Mouse (Mus musculus): Measurements from ENCODE around the gene Armc9. TPM values are rescaled to one million over a fixed set of nuclear protein-coding genes. Genes with fewer than 3 reads are reported as not detected.
A peak's percentile ranks its signal among the peaks of the same experiment; 100 is the strongest.

The Armc9 gene
- polyA plus RNA-seq, 1 experiment: 34.2 TPM

GRCm38 (mm10) chr1:86144001-86144944, 10.3 kb upstream of the Armc9 start:
- Histone ChIP-seq H3K27ac (ENCODE audit: insufficient read depth, low read length) (no peak overlapping the region), H3K4me1 (ENCODE audit: control insufficient read depth, insufficient read depth, low read length) (no peaks in the 10 kb centered on the region), H3K4me3 (ENCODE audit: insufficient read depth, low read length) (no peak overlapping the region)
- TF ChIP-seq POLR2A (IDR thresholded peaks at IDR 0.05; ENCODE audit: extremely low read depth, insufficient read depth, low read length): no peak
- no peak for TF ChIP-seq CTCF (IDR thresholded peaks at IDR 0.05; ENCODE audit: extremely low read depth, insufficient read depth, low read length)

GRCm38 (mm10) chr1:86146293-86146692, 8.3 kb upstream of the Armc9 start:
- no peak overlapping the region for H3K27ac ChIP-seq (ENCODE audit: insufficient read depth, low read length)

GRCm38 (mm10) chr1:86147557-86147956, 7.0 kb upstream of the Armc9 start:
- no peaks in the 10 kb centered on the region for H3K4me1 ChIP-seq (ENCODE audit: control insufficient read depth, insufficient read depth, low read length)
- no peak for TF ChIP-seq CTCF (IDR thresholded peaks at IDR 0.05; ENCODE audit: extremely low read depth, insufficient read depth, low read length)
- no peak for TF ChIP-seq POLR2A (IDR thresholded peaks at IDR 0.05; ENCODE audit: extremely low read depth, insufficient read depth, low read length)
- no peak overlapping the region for H3K27ac ChIP-seq (ENCODE audit: insufficient read depth, low read length)
- no peak overlapping the region for H3K4me3 ChIP-seq (ENCODE audit: insufficient read depth, low read length)

More at GRCm38 (mm10) chr1:86146293-86146692, 8.3 kb upstream of the Armc9 start:
- H3K4me1 ChIP-seq (ENCODE audit: control insufficient read depth, insufficient read depth, low read length): no peaks in the 10 kb centered on the region
- H3K4me3 ChIP-seq (ENCODE audit: insufficient read depth, low read length): no peak overlapping the region
- TF ChIP-seq POLR2A (IDR thresholded peaks at IDR 0.05; ENCODE audit: extremely low read depth, insufficient read depth, low read length): no peak
- TF ChIP-seq CTCF (IDR thresholded peaks at IDR 0.05; ENCODE audit: extremely low read depth, insufficient read depth, low read length): no peak

GRCm38 (mm10) chr1:86148161-86148560, 6.4 kb upstream of the Armc9 start:
- H3K4me3 ChIP-seq (ENCODE audit: insufficient read depth, low read length): no peak overlapping the region
- no peak overlapping the region for H3K27ac ChIP-seq (ENCODE audit: insufficient read depth, low read length)
- TF ChIP-seq POLR2A (IDR thresholded peaks at IDR 0.05; ENCODE audit: extremely low read depth, insufficient read depth, low read length): no peak
- no peak for TF ChIP-seq CTCF (IDR thresholded peaks at IDR 0.05; ENCODE audit: extremely low read depth, insufficient read depth, low read length)
- H3K4me1 ChIP-seq (ENCODE audit: control insufficient read depth, insufficient read depth, low read length): no peaks in the 10 kb centered on the region

GRCm38 (mm10) chr1:86150929-86151328, 3.7 kb upstream of the Armc9 start:
- no peak overlapping the region for H3K4me3 ChIP-seq (ENCODE audit: insufficient read depth, low read length)
- TF ChIP-seq POLR2A (IDR thresholded peaks at IDR 0.05; ENCODE audit: extremely low read depth, insufficient read depth, low read length) (no peak), CTCF (IDR thresholded peaks at IDR 0.05; ENCODE audit: extremely low read depth, insufficient read depth, low read length) (no peak)
- no peak overlapping the region for H3K27ac ChIP-seq (ENCODE audit: insufficient read depth, low read length)
- peaks cover 6% of the 10 kb centered on the region for H3K4me1 ChIP-seq (ENCODE audit: control insufficient read depth, insufficient read depth, low read length)

GRCm38 (mm10) chr1:86151376-86151775, 3.2 kb upstream of the Armc9 start:
- H3K4me3 ChIP-seq (ENCODE audit: insufficient read depth, low read length): no peak overlapping the region
- H3K27ac ChIP-seq (ENCODE audit: insufficient read depth, low read length): no peak overlapping the region
- TF ChIP-seq POLR2A (IDR thresholded peaks at IDR 0.05; ENCODE audit: extremely low read depth, insufficient read depth, low read length) (no peak), CTCF (IDR thresholded peaks at IDR 0.05; ENCODE audit: extremely low read depth, insufficient read depth, low read length) (no peak)
- H3K4me1 ChIP-seq (ENCODE audit: control insufficient read depth, insufficient read depth, low read length): peaks cover 6% of the 10 kb centered on the region

GRCm38 (mm10) chr1:86152618-86153017, 2.0 kb upstream of the Armc9 start:
- H3K4me3 ChIP-seq (ENCODE audit: insufficient read depth, low read length): no peak overlapping the region
- H3K4me1 ChIP-seq (ENCODE audit: control insufficient read depth, insufficient read depth, low read length): peaks cover 6% of the 10 kb centered on the region
- no peak for TF ChIP-seq POLR2A (IDR thresholded peaks at IDR 0.05; ENCODE audit: extremely low read depth, insufficient read depth, low read length)
- TF ChIP-seq CTCF (IDR thresholded peaks at IDR 0.05; ENCODE audit: extremely low read depth, insufficient read depth, low read length): 0 out of 2 replicates have a peak, but pooled peaks have one; percentile 16
- no peak overlapping the region for H3K27ac ChIP-seq (ENCODE audit: insufficient read depth, low read length)

- H3K27ac ChIP-seq (ENCODE audit: insufficient read depth, low read length): no peak overlapping the region
- no peak for TF ChIP-seq POLR2A (IDR thresholded peaks at IDR 0.05; ENCODE audit: extremely low read depth, insufficient read depth, low read length)
- H3K4me1 ChIP-seq (ENCODE audit: control insufficient read depth, insufficient read depth, low read length): peaks cover 6% of the 10 kb centered on the region
- peak overlapping the region; percentile 44 for H3K4me3 ChIP-seq (ENCODE audit: insufficient read depth, low read length)
Measured at GRCm38 (mm10) chr1:86154824-86155164, 214 bp downstream of the Armc9 start.

GRCm38 (mm10) chr1:86156075-86156474, 1.5 kb downstream of the Armc9 start:
- Histone ChIP-seq H3K27ac (ENCODE audit: insufficient read depth, low read length) (no peak overlapping the region), H3K4me1 (ENCODE audit: control insufficient read depth, insufficient read depth, low read length) (peaks cover 6% of the 10 kb centered on the region), H3K4me3 (ENCODE audit: insufficient read depth, low read length) (no peak overlapping the region)
- no peak for TF ChIP-seq CTCF (IDR thresholded peaks at IDR 0.05; ENCODE audit: extremely low read depth, insufficient read depth, low read length)
- no peak for TF ChIP-seq POLR2A (IDR thresholded peaks at IDR 0.05; ENCODE audit: extremely low read depth, insufficient read depth, low read length)

- H3K4me3 ChIP-seq (ENCODE audit: insufficient read depth, low read length): no peak overlapping the region
- no peak for TF ChIP-seq CTCF (IDR thresholded peaks at IDR 0.05; ENCODE audit: extremely low read depth, insufficient read depth, low read length)
- no peak for TF ChIP-seq POLR2A (IDR thresholded peaks at IDR 0.05; ENCODE audit: extremely low read depth, insufficient read depth, low read length)
- H3K27ac ChIP-seq (ENCODE audit: insufficient read depth, low read length): no peak overlapping the region
- H3K4me1 ChIP-seq (ENCODE audit: control insufficient read depth, insufficient read depth, low read length): peaks cover 6% of the 10 kb centered on the region
Measured at GRCm38 (mm10) chr1:86156595-86156994, 2.0 kb downstream of the Armc9 start.
